Mouse (Mus musculus): ENCODE results near the gene Car2.

Car2 gene

DNA sequence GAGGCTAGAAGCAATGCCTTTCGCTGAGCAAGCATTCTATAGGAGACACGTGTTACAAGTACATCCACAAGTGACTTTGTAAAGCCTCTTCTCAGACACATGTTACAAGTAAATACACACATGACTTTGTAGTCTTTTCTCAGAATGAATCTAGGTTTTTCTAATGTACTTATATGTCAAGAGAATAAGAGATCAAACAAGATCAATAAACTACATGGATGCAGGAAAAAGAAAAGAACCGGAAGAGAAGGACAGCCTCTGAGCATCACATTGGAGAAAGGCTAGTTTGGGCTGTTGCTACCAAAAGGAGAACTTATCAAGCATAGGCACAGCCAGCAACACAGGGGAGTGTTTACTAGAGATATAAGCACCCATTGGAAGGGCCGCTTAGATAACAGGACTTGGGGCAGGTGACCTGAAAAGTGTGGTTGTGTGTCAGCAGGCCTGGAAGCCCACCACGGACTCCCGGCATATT lies 7.3 kb upstream of the Car2 start:
- peak; percentile 74 for DNase-seq (ENCODE audit: low read depth)

DNA sequence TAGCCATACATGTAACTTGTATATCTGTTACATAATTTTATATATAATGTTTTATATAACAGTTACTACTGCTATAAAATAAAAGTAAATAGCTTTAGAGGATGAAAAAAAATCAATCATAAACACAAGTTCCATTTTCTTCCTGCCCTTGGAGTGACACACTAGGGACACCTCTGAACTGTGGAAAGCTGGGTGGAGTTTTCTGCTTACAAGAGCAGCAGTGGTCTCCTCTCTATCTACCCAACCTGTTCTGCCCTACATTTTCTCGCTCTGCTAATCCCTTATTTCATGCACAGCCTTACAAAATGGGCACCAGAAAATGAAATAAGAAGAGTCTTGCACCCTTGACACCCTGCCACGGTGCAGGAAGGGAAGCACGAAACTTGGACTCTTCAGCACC lies 6.8 kb upstream of the Car2 start:
- DNase-seq (ENCODE audit: low read depth): no peak

DNA sequence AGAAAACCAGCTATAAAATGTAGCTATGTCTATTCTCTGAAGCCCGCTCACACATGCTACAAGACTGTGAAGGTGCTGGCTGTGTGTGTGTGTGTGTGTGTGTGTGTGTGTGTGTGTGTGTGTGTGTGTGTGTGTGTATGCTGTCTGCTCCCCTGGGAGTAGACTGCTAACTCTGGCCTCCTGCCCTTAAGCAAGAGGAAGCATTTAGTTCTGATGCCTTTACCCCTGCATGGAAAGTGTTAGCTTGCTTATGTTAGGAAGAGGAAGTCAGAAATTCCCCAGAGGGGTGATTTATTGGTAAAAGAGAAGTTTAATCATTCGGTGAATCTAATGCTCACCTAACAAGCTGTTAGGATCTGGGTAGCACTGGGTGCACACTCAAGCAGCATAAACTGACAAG lies 5.8 kb upstream of the Car2 start:
- no peak for DNase-seq (ENCODE audit: low read depth)

DNA sequence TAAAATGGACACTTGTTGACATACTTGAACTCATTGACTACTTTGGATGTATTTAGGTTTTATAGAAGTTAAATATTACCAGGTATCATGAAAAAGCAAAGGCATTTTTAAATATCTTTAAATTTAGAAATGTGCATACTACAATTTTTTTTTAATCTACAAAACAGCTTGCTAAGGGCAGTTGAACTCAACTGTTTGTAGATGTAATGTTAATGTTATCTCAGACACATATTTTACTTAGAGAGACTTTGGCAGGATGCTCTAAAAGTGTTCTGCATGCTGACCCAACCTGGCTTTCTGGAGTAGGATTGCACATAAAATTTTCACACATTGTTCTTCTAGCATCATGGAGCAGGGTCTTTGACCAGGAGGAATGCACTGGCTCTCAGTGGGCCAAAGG lies 4.1 kb upstream of the Car2 start:
- DNase-seq (ENCODE audit: low read depth): no peak

DNA sequence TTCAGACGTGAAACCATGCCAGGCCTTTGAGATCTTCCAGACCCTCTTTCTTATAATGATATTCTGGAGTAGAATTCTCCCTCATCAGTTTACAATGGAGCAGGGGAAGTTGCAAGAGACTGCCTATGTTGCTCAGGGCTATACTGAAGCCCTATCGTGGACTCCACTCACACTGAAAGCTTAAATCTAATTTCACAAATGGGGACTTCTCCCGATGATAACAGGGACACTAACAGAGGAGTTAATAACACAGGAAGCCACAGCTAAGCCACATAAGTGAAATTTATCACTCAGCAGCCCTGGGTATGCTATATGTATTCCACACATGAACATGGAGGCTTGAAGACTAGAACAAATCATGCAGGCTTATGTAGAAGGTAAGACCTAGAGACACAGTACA lies 3.3 kb upstream of the Car2 start:
- no peak for DNase-seq (ENCODE audit: low read depth)

DNA sequence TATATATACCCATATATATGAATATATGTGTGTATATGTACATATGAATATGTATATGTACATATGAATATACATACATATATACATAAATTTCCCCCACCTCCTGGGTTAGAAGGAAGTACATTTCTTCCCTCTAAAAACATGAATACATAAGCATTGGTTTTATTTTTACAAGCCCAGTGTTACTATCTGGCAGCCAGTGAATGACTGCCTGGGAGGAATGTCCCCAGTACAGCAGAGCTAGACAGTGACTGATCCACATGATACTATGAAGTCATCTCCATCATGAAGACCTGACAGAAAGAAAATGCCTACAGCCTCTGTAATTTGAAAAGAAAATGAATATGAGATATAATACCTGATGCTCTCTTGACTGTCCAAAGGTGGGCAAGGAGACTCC lies 1.2 kb upstream of the Car2 start:
- DNase-seq (ENCODE audit: low read depth): no peak

DNA sequence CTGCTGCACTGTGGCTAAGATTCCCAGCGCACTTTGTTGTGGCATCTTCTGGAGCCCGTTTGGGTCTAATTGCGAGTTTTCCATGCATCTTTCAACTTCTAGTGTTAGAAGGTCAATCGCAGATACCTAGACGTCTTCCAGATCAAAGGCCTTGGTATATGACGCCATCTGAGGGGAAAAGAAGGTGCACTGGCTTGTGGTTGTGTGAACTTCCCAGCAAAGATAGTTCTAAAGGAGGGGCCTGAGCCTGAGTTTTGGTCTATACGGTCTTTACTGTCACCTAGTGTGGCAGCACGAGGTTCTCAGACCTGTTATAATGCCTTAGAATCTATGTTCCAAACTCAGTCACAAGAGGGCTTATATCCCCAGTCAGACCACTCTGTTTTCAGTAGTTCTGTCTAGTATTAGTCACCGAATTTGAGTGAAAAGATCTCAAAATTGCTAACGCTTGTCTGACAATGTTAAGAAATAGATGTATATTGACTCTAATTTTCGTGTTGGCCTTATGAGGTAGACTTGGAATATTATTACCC lies 1.1 kb downstream of the Car2 start:
- DNase-seq (ENCODE audit: low read depth): no peak

DNA sequence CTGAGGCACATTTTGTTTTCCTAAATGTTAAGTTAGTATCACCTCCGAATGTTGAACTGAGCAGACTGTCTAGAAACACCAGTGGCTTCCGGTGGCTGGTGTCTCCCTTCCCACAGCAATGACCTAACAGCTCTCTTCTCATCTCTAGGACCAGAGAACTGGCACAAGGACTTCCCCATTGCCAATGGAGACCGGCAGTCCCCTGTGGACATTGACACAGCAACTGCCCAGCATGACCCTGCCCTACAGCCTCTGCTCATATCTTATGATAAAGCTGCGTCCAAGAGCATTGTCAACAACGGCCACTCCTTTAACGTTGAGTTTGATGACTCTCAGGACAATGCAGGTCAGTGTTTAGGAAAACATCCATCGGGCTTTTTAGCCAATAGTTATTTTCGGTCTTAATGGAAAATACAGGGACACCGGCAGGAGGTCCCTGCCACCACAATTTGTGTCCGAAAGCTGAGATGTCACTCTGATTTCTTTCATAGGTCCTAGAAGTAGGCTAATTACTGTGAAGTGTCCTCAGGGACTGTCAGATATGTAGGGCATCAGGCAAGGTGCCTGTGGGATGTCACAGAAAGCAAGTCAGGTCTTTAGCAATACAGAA lies 1.7 kb downstream of the Car2 start:
- DNase-seq (ENCODE audit: low read depth): no peak

DNA sequence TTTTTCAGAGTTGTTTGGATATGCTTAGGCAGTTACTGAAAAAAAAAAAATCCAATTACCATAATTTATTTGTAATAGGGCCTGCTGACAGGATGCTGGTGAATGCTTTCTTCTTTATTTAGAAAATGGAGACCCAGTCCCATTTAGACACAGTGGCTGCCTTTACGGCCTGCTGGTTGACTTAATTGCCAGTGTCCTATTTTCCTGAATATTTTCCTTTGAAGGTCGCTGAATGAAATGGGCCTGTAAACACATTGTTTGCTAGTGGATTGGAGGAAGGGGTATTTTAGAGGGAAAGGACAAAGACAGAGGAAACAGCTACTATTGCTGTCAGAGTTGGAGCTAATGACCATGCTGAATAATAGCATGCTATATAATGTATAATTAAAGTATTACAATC lies 2.5 kb downstream of the Car2 start:
- no peak for DNase-seq (ENCODE audit: low read depth)

DNA sequence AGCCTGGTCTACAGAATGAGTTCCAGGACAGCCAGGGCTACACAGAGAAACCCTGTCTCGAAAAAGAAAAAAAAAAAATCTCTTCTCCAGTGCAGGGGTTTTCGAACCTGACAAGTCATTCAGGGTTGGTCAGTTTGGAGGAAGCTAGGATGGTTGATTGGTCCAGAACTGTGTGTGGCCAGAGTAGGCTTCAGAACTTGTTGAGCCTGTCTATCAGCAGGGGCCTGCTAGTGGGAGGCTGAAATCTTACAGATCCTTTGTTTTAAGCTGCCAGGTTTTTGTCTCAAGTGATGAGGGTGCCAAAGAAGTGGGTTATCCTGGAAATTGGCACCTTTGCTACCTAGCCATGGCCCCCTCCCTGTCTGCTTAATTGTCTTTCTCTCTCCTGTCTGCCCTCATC lies 3.0 kb downstream of the Car2 start:
- DNase-seq (ENCODE audit: low read depth): no peak

DNA sequence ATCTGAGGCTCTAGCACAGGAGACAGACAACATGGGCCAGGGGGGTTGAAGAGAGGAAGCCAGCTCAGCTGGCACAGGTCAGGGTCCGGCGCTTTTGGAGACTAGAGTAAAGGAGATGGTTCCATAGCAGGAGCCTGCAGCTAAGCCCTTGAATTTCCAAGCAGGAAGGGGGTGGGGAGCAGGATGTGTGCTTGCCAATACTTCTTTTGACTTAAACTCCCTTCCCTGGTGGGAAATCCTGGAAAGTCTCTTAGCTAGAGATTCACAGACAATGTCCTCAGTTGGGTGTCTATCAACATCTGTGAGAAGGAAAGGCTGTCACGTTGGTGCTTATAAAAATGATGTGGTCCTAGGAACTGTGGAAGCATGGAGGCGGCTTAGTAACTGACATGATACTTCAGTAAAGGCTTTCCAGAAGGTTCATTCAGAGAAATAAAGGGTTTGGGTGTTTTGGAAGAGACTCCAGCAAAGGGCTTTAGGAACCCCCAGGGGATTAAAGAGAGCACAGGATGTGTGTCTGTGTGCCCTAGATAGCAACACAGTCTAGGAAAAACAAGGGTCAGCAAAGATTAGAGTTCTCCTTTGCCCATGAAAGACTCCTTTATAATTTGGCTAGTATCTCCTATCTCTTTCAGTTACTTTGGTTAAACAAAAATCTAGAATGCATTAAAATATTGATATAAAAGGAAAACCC lies 3.8 kb downstream of the Car2 start:
- no peak for DNase-seq (ENCODE audit: low read depth)

DNA sequence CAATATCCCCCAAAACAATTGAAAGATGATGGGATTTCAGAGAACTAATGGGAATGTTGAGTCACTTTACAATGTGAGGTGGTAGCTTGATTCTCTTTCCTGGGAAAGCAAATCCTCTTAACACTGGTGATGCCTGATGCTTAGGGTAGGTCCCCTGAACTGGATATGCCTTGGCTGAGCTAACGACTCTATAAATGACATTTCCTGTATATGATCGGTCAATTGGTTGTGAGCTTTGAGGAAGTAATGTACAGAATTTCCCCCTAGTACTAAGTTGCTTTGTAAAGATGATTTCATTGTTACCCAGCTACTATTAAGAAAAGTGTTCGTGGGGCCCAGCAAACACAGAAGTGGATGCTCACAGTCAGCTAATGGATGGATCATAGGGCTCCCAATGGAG lies 6.9 kb downstream of the Car2 start:
- no peak for DNase-seq (ENCODE audit: low read depth)

DNA sequence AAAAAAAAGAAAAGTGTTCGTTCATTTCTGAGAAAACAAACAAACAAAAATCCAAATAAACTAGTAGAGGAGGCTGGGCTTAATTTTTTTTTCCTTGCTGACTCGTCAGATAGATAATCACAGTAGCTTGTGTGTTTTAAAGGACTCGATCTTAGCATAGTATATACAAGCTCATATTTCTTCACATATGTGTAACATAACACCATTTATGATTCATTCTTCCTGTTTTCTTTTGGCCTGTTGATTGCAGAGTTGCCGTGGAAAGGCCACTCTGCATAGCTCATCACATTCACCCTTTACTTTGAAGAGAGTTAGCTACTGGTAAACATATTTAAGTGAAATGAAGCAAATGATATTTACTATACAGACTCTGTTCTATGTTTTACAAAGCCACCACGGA lies 7.6 kb downstream of the Car2 start:
- DNase-seq (ENCODE audit: low read depth): no peak

DNA sequence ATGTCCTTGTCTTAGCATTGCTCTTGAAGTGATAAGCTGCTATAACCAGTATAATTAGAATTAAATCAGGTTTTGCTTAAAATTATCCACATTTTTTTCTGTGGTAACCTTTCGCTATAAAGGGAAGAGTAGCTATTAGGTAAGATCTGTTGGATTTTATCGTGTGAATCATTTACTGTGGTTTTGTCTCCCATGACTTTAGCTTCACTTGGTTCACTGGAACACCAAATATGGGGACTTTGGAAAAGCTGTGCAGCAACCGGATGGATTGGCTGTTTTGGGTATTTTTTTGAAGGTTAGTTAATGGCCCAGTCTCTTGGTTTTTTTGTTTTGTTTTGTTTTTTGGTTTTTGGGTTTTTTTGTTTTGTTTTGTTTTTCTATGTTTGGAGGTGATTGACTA lies 9.3 kb downstream of the Car2 start:
- no peak for DNase-seq (ENCODE audit: low read depth)

DNA sequence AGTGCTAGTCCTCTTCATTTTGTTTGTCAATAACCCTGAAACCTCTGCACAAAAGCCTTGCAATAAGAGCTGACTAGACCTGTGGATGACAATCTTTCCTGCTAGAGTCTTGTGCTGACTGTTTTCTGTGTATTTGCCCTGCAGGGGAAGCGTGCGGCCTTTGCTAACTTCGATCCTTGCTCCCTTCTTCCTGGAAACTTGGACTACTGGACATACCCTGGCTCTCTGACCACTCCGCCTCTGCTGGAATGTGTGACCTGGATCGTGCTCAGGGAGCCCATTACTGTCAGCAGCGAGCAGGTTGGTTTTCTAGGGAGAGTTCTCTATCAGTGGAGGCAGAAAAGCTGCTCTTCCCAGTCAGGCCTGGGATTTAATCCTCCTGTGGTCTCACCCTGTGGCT lies 11.7 kb downstream of the Car2 start:
- no peak for DNase-seq (ENCODE audit: low read depth)

DNA sequence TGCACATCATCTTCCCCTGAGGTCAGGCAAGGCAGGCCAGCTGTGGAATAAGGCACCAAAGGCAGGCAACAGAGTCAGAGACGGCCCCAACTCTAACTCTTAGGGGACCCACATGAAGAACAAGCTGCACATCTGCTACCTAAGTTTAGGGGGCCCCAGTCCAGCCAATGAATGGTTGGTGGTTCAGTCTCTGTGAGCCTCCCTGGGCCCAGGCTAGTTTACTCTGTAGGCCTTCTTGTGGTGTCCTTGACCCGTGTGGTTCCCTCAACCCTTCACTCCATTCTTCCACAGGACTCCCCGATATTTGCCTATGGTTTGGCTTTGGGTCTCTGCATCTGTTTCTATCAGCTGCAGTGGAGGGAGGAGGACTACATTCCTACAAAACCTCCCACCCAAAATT lies 17.3 kb downstream of the Car2 start:
- no peak for DNase-seq (ENCODE audit: low read depth)

DNA sequence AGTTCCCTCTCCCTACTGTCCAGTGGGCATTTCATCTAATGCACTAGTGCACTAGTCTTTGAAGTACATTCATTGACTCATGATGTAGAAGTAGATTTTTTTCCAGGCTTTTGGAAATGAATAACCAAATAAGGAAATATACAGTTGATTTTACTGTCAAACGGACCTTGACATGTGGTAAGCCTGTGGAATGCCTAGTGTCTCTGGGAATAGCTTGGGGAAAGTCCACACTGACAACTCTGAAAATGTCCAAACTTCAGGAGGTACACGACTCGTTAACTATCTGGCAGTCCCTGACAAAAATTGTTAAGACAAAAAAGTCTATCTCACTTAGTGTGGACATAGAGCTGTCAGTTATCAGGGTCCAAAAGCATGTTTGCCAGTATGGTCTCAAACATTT lies 18.1 kb downstream of the Car2 start:
- DNase-seq (ENCODE audit: low read depth): no peak

DNA sequence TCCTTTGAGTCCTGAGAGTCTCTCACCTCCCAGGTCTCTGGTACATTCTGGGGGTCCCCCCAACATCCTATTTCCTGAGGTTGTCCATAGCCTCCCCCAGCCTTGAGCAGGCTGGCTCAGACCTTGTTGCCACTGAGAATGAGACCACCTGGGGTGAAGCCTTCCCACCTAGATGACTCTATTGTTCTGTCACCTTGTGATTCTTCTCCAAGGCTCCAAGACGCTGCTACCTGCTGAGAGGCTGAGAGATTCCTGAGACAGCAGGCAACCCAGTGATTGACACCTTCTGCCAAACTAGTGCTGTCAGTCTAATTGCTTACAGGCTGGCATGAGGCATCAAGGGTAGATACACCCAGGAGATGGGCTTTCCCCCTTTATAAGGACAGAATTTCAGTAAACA lies 21.2 kb downstream of the Car2 start:
- no peak for DNase-seq (ENCODE audit: low read depth)

DNA sequence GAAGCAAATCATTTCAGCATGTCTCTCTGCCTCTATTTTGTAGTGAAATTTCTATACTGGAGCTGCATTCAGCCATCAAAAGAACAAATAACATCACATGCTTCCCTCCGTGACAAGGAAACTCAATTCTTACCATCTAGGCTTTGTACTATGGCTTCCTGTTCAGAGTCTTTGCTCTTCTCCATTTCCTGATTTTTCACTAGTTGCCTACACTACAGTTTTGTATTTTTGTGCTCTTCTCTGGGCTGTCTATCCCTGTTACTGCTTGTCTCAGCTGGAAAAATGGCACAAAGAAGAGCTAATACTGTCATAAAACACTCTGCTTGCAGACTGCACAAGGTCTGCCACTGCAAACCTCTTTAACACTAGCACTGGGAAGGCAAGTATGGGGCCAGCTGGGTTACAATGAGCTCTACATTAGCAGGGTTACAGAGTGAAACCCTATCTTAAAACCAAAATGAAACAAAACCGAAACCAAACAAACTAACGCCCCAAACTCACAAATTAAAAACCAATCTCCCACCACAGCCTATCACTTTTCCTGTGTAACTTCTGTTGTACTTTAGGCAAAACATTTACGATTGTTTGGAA lies 26.0 kb downstream of the Car2 start:
- DNase-seq (ENCODE audit: low read depth): no peak

DNA sequence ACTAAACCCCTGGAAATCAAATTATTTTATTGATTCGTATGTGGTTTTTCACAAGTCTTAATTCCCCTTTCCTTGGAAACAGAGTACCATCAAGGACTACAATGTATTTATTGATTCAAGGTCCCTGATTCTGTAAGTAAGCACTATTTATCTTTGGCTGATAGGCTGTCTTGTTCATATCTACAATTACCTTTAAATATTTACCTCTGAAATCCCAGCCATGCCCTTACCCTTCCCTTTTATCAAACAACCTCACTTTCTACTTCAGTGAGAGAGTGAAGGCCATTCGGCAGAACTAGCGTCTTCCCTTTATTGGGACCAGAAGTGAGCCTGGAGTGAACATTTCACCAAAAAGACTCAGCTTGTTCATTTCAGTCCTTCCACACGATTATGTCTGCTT lies 27.7 kb downstream of the Car2 start:
- DNase-seq (ENCODE audit: low read depth): no peak

DNA sequence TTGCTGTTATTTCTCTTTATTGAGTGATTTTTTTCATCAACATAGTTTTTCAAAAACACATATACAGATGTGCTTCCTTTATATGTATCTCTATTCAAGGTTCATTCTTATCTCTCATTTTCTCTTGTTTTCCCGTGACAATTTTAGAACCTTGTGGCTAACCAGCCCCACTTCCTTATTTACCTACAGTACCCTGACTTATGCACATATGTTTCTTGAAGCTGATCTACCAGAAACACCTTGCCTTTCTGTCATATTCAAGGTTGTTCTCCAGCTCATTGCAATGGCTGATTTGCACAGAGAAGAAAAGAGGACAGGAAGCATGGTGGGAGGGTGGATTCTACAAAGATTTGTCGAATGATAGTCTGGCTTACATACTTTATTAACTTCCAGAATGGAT lies 29.3 kb downstream of the Car2 start:
- no peak for DNase-seq (ENCODE audit: low read depth)

DNA sequence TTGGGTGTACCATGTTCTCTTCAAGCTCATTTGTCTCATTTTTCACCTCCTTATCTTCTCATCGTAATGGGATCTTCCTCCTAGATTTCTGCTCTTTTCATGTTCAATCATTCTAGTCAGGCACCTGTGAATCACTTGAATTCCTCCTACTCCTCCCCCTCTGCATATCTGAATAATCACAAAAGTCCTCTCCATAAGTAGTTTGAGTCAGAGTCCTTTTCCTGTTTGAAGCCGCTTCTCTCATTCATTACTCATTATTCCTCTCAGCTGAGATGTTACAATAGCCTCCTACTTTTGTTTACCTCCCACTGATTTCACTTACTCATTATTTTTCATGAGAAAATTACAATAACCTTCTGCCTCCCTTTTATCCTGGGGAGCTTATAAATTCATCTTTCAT lies 31.2 kb downstream of the Car2 start:
- DNase-seq (ENCODE audit: low read depth): no peak

DNA sequence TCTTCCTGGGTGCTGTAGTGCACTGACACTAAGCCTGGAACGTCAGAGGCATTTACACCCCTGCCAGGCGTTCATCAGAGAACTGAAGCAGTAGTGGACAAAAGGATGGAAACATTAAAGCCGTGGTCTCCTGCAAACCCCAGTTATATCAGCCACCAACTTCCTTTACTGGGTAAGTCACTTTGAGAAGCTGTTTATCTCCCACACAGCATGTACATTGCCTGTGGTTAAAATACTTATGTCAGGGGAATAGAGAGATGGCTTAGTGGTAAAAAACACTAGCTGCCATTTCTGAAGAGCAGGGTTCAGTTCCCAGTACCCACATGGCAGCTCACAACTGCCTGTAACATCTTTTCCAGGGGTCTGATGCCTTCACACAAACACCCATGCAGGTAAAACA lies 58.6 kb downstream of the Car2 start:
- no peak for DNase-seq (ENCODE audit: low read depth)

DNA sequence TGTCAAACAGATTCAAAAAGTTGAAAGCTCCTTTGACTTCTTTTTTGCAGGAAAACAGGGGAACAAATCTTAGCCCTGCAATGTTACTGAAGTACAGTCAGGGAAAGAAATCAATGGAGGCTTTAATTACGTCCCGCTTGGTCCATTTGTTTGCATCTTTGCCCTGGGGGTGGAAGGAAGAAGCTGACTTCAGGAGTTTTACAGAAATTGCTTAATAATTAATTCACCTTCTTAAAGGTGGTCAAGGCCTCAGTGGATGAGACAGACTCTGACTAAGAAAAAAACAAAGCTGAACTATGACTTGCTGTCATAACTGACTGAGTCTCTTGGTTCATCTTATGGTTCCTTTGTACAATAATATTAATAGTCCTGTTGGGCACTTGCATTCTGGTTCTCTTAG lies 59.6 kb downstream of the Car2 start:
- DNase-seq (ENCODE audit: low read depth): no peak

Measured in c-Kit-positive CD71-positive TER-119-negative erythroid progenitor cells, embryonic 14.5 days (primary cell).